Mouse (Mus musculus) megakaryocyte, embryonic 14.5 days (primary cell): ENCODE data around the gene Abhd2. TPM values are rescaled to one million over a fixed set of nuclear protein-coding genes. Genes with fewer than 3 reads are reported as not detected.

Experiments
- H3K27me3 ChIP-seq: replicated peaks from 2 replicates; pipeline ENCODE3; 2012; ENCODE audit warnings: inconsistent platforms
- H3K36me3 ChIP-seq: replicated peaks from 2 replicates; pipeline ENCODE3; 2012; ENCODE audit warnings: low read length, inconsistent platforms, mixed read lengths
- H3K4me1 ChIP-seq: 2 replicates; pipeline ENCODE4 v1.6.1; 2012; ENCODE audit warnings: inconsistent platforms
- H3K4me3 ChIP-seq: replicated peaks from 2 replicates; pipeline ENCODE3; 2012; ENCODE audit warnings: moderate library complexity, mild to moderate bottlenecking, inconsistent platforms
- H3K9me3 ChIP-seq: 2 replicates; pipeline ENCODE4 v1.6.1; 2012; ENCODE audit warnings: inconsistent platforms
- FLI1 ChIP-seq: IDR thresholded peaks from 2 replicates; pipeline ENCODE4 v1.6.1; 2012; ENCODE audit warnings: low read length, inconsistent platforms, mixed read lengths
- GATA1 ChIP-seq: IDR thresholded peaks from 3 replicates; pipeline ENCODE4 v1.6.1; 2012; ENCODE audit warnings: mixed read lengths, low read length, inconsistent platforms, borderline replicate concordance
- polyA plus RNA-seq: library from polyadenylated mRNA; stranded (reverse); fragments of >175 nt; gene quantifications from 2 replicates; pipeline ENCODE4 v1.2.3, GENCODE M21; 2012; ENCODE audit warnings: low replicate concordance; ENCODE audit not compliant: insufficient read depth

Abhd2 gene
- polyA plus RNA-seq, 1 experiment: 18.2 TPM

DNA sequence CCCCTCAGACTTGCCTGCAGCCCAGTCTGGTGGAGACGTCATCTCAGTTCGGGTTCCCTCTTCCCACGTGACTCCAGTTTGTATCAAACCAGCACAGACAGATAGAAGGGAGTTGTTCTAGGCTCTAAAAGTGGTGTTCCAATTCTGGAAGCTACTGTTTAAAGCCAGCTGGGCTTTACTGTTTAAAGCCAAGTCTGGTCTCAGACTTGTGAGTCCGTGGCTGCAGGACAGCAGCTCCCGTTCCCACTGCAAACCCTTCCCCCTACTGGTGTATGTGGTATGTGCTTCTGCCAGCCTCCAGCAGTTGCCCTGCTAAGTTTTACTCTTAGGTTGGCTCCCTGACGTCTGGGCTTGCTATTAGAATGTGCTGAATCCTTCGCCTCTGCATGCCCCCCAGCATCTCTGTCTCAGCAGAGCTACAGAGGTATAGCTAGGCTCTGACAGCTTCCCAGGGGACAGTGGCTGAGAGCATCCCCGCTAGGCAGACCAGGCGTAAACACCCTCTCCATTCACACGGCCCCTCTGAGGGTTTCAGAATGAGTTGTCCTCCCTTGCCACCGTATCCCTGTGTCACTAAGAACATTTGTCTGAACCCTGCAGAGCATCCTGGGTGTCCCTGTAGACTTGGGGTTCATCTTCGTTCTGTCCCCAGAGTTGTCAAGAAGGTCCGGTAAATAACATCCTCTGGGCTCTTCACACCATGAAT, 74.3 kb downstream of the Abhd2 start:
- no peaks in the 10 kb centered on the region for H3K27me3 ChIP-seq
- H3K36me3 ChIP-seq: peaks cover 99% of the 10 kb centered on the region
- H3K4me1 ChIP-seq: peaks cover 60% of the 10 kb centered on the region
- TF ChIP-seq FLI1 (no peak), GATA1 (no peak)
- H3K4me3 ChIP-seq: no peak overlapping the region
- H3K9me3 ChIP-seq: 0 out of 2 replicates have a peak, but pooled peaks cover 4% of the 10 kb centered on the region

GRCm38 (mm10) chr7:79348816-79349215, 75.8 kb downstream of the Abhd2 start:
- H3K4me3 ChIP-seq: no peak overlapping the region
- H3K4me1 ChIP-seq: peaks cover 61% of the 10 kb centered on the region
- H3K36me3 ChIP-seq: peaks cover 98% of the 10 kb centered on the region
- no peaks in the 10 kb centered on the region for H3K27me3 ChIP-seq
- 0 out of 2 replicates have a peak, but pooled peaks cover 4% of the 10 kb centered on the region for H3K9me3 ChIP-seq
- TF ChIP-seq FLI1: no peak
- TF ChIP-seq GATA1: no peak

GRCm38 (mm10) chr7:79349738-79350386, 76.9 kb downstream of the Abhd2 start:
- Histone ChIP-seq H3K9me3 (no peaks in the 10 kb centered on the region), H3K27me3 (no peaks in the 10 kb centered on the region), H3K4me3 (no peak overlapping the region), H3K4me1 (peaks cover 64% of the 10 kb centered on the region), H3K36me3 (peaks cover 98% of the 10 kb centered on the region)
- TF ChIP-seq FLI1 (no peak), GATA1 (no peak)

DNA sequence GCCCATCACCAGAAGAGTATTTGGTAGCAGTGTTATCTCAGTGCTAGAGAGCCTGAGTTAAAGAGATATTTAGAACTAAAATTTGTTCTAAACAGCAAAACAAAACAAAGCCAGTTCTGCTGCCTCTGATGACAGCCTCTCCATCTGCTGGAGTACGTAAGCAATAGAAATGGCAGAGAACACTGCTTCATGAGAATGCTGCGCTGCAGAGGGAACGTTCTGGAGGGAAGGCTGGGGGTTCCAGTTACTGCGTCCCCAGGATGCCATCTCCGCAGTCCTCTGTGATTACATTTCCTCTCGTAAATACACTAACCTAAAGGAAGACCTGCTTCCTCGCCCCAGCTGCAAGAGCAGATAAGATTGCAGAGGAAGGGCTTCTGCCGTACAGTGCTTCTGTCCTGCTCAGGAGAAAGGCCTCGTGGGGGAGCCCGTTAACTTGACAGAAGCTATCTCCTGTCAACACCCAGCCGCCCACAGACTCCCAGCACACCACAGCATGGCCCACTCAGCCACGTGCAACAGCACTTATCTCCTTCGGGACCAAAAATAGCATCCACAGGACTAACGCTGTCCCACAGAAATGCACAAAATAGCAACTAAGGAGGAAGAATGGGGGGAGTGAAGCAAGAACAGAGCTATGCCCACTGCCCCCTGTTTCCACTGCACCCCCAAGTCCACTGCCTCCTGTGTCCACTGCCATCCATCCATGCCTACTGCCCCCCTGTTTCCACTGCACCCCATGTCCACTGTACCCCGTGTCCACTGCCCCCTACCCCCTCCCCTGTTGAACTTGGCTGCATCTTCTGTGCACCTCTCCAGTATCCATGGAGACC, 85.6 kb downstream of the Abhd2 start:
- peaks cover 92% of the 10 kb centered on the region for H3K4me1 ChIP-seq
- H3K4me3 ChIP-seq: peak overlapping the region; percentile 85
- H3K27me3 ChIP-seq: peaks cover 3% of the 10 kb centered on the region
- TF ChIP-seq GATA1: peak; percentile 65; the same call in 1 of the 3 replicates
- TF ChIP-seq FLI1: no peak
- H3K36me3 ChIP-seq: peaks cover 96% of the 10 kb centered on the region
- no peaks in the 10 kb centered on the region for H3K9me3 ChIP-seq

DNA sequence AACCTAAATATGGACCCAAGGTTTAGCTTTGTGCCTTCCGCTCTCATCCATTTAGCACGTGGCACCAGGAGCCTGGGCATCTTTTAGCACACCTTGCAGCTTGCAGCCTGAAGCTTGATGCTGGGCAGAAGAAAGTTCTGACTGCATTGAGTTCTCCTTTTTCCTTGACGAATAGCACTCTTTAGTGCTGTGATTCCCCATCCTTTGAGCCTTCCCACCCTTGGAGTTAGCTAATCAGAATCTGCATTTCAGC, 86.1 kb downstream of the Abhd2 start:
- peaks cover 94% of the 10 kb centered on the region for H3K4me1 ChIP-seq
- TF ChIP-seq GATA1: no peak
- TF ChIP-seq FLI1: no peak
- H3K4me3 ChIP-seq: peak overlapping the region; percentile 85
- H3K9me3 ChIP-seq: no peaks in the 10 kb centered on the region
- H3K27me3 ChIP-seq: peaks cover 3% of the 10 kb centered on the region
- H3K36me3 ChIP-seq: peaks cover 96% of the 10 kb centered on the region

- no peak for TF ChIP-seq GATA1
- TF ChIP-seq FLI1: no peak
- no peaks in the 10 kb centered on the region for H3K9me3 ChIP-seq
- H3K4me1 ChIP-seq: peaks cover 98% of the 10 kb centered on the region
- no peak overlapping the region for H3K4me3 ChIP-seq
- peaks cover 97% of the 10 kb centered on the region for H3K36me3 ChIP-seq
- peaks cover 3% of the 10 kb centered on the region for H3K27me3 ChIP-seq
These were observed 87.1 kb downstream of the Abhd2 start for GRCm38 (mm10) chr7:79360056-79360455.

DNA sequence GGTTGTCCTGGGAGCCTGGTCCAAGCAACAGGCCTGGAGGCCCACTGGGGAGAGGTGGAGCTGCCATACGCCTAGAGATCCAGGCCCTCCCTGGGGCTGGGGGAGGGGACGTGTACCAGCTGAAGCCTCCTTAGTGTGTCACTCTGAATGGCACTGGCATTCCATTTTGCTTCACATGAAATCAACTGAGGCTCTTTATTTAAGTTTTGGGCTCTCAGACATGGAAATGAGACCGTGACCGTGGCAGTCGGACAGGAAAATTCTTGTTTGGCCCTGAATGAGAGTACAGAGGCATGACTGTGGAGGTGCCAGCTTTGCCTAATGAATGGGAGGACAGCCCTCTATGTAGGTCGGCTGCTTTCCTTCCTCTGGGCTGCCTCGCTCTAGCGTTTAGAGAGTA, 89.2 kb downstream of the Abhd2 start:
- peak overlapping the region; percentile 34 for H3K4me3 ChIP-seq
- peaks cover 95% of the 10 kb centered on the region for H3K4me1 ChIP-seq
- H3K9me3 ChIP-seq: no peaks in the 10 kb centered on the region
- H3K36me3 ChIP-seq: peaks cover 94% of the 10 kb centered on the region
- peaks cover 5% of the 10 kb centered on the region for H3K27me3 ChIP-seq
- TF ChIP-seq FLI1 (no peak), GATA1 (no peak)

DNA sequence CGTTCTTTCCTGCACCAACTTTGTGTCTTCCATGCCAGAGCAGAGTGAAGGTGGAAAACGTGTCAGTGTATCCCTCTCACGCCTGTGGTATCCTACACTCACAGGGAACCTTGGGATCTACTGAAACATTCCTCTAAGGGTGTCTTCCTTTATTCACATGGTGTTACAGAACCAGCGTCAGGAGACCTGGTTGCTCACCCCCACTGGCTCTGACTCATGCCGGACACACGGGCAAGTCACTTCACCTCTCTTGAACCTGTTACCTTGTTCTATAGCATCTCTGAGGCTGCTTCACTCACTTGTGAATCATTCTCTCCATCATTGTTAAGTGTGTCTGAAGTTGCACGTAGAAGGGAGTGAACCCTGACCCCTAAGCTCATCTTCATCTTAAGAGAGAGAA, 89.8 kb downstream of the Abhd2 start:
- Histone ChIP-seq H3K9me3 (no peaks in the 10 kb centered on the region), H3K36me3 (peaks cover 92% of the 10 kb centered on the region), H3K27me3 (peaks cover 5% of the 10 kb centered on the region), H3K4me3 (peak overlapping the region; percentile 69), H3K4me1 (peaks cover 95% of the 10 kb centered on the region)
- no peak for TF ChIP-seq GATA1
- TF ChIP-seq FLI1: no peak

- H3K4me3 ChIP-seq: peak overlapping the region; percentile 69
- H3K9me3 ChIP-seq: no peaks in the 10 kb centered on the region
- peak; percentile 68; the same call in 1 of the 3 replicates for TF ChIP-seq GATA1
- TF ChIP-seq FLI1: peak; percentile 64; the same call in 1 of the 2 replicates
- H3K4me1 ChIP-seq: peaks cover 91% of the 10 kb centered on the region
- H3K36me3 ChIP-seq: peaks cover 85% of the 10 kb centered on the region
- H3K27me3 ChIP-seq: peaks cover 5% of the 10 kb centered on the region
These were observed 90.5 kb downstream of the Abhd2 start for GRCm38 (mm10) chr7:79363370-79364043.
